Mouse (Mus musculus): ENCODE measurements around the gene Igf2bp2.

GRCm38 (mm10) chr16:22203501-22203900, 40.4 kb upstream of the Igf2bp2 start:
- TF ChIP-seq POLR2A (IDR thresholded peaks at IDR 0.05; ENCODE audit: control insufficient read depth, extremely low read depth, insufficient read depth, low read length, poor library complexity) (no peak), CTCF (IDR thresholded peaks at IDR 0.05; ENCODE audit: borderline replicate concordance, control insufficient read depth, extremely low read depth, insufficient read depth, low read length, poor library complexity) (no peak)
